Mouse (Mus musculus) limb, embryonic 10.5 days (tissue): ENCODE measurements at regions not wholly inside any gene's neighbourhood (a gene's known extent, or its start where the extent isn't known, plus 50 kb on each side); places are given as distances from the start of the nearest gene placed in this dataset.

ENCODE experiments used
- DNase-seq: peaks from one replicate; pipeline ENCODE4 v3.0.0-alpha.2; 2017; ENCODE audit warnings: low spot score
- H3K27ac ChIP-seq: fragments of 300-500 bp; sonication (generic); 2 replicates; pipeline ENCODE4 v1.5.1; 2016; ENCODE audit warnings: mild to moderate bottlenecking
- H3K27me3 ChIP-seq: fragments of 300-500 bp; sonication (generic); 2 replicates; pipeline ENCODE4 v1.6.1; 2016; ENCODE audit warnings: low read depth, mild to moderate bottlenecking; ENCODE audit not compliant: poor library complexity, severe bottlenecking
- H3K36me3 ChIP-seq: fragments of 300-500 bp; sonication (generic); 2 replicates; pipeline ENCODE4 v1.6.1; 2016; ENCODE audit warnings: mild to moderate bottlenecking, moderate library complexity
- H3K4me1 ChIP-seq: fragments of 300-500 bp; sonication (generic); 2 replicates; pipeline ENCODE4 v1.6.1; 2016
- H3K4me3 ChIP-seq: fragments of 300-500 bp; sonication (generic); 2 replicates; pipeline ENCODE4 v1.5.1; 2016; ENCODE audit warnings: mild to moderate bottlenecking, moderate library complexity
- H3K9me3 ChIP-seq: fragments of 300-500 bp; sonication (generic); replicated peaks from 2 replicates; pipeline ENCODE4 v1.6.1; 2016; ENCODE audit warnings: mild to moderate bottlenecking
- WGBS: fragments of 180-500 bp; shearing (Covaris S2); methylation state at CpG from one replicate; pipeline ENCODE4 v1.1.7; 2016; 5-methylcytosine and 5-hydroxymethylcytosine counted together

DNA sequence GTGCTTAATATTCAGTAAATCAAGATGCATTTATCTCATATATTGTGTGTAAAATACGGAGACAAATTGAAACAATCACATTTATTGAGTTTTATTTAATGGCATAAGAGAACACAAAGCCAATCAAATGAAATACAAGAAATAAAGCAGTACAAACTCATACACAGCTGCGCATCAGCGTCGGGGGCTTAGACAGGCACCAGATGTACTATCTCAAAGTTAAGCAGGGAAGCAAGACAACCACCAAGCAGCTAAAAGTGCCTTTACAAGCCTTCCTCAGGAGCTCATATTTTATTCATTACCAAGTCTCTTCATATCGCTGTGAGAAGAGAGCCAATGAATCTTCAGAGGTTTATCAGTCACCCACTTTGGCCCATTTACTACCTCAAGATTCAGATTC lies 107.0 kb upstream of the Apob start:
- no peaks in the 10 kb centered on the region for H3K27me3 ChIP-seq
- no peak overlapping the region for H3K4me3 ChIP-seq
- H3K36me3 ChIP-seq, result no peaks in the 10 kb centered on the region
- no peak overlapping the region for H3K27ac ChIP-seq
- WGBS, result 87% methylated on average over 5 of the region's 5 CpGs
- H3K4me1 ChIP-seq, result no peaks in the 10 kb centered on the region
- no peaks in the 10 kb centered on the region for H3K9me3 ChIP-seq
- no peak for DNase-seq

DNA sequence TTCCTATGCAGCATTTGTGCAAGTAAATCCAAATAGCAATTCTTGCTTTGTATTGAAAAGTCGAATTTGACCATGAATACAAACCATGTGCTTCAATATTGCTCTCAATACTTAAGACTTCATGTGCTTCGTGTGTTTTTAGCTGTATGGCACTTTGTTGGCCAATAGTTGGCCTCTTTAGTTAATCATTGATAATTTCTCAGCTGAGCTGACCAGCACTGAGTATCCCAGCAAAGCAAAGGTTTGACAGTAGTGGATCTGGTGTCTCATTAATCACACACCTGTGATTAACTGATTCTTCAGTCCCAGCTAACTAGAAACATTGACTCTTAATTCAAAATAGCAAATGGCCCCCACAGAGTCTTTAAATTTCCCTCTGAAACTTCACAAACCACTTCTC lies 102.0 kb upstream of the Apob start:
- no peak overlapping the region for H3K27ac ChIP-seq
- no peak overlapping the region for H3K4me3 ChIP-seq
- WGBS, result 92% methylated on average over 2 of the region's 2 CpGs
- no peaks in the 10 kb centered on the region for H3K9me3 ChIP-seq
- DNase-seq, result no peak
- H3K4me1 ChIP-seq, result no peaks in the 10 kb centered on the region
- no peaks in the 10 kb centered on the region for H3K27me3 ChIP-seq
- H3K36me3 ChIP-seq, result no peaks in the 10 kb centered on the region

DNA sequence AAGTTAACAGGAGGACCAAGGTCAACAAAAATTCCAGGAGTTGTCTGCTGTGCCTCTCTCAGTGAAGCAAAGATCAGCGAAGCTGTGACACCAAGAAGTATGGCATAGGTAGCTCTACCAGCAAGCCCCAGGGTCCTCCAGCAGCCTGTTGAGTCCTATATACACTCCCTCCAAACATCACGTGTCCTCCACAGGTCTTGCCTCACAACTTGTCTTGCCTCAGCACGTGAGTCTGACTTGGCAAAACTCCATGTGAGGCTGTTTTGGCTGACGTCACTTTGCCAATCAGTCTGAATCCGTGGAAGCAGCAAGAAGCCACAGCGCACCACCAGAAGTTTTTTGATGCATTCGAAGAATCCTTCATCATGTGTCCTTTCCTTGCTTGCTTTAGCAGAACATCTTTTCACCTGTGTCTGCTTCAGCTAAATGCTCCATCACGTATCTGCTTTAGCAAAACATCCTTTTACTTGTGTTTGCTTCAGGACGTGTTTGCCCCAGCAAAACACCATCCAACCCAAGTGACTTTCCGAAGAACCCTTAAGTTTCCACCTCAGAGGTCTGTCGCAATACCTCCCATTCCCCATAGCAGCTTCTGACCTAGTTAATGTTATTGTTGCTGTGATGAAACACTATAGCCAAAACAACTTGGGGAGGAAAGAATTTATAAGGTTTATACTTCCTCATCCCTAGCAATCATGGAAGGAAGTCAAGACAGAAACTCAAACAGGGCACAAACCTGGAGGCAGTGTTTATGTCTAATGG lies 101.0 kb upstream of the Apob start:
- no peaks in the 10 kb centered on the region for H3K36me3 ChIP-seq
- no peaks in the 10 kb centered on the region for H3K27me3 ChIP-seq
- H3K9me3 ChIP-seq, result no peaks in the 10 kb centered on the region
- no peak overlapping the region for H3K4me3 ChIP-seq
- no peak for DNase-seq
- H3K27ac ChIP-seq, result no peak overlapping the region
- WGBS, result 90% methylated on average over 11 of the region's 11 CpGs
- no peaks in the 10 kb centered on the region for H3K4me1 ChIP-seq

DNA sequence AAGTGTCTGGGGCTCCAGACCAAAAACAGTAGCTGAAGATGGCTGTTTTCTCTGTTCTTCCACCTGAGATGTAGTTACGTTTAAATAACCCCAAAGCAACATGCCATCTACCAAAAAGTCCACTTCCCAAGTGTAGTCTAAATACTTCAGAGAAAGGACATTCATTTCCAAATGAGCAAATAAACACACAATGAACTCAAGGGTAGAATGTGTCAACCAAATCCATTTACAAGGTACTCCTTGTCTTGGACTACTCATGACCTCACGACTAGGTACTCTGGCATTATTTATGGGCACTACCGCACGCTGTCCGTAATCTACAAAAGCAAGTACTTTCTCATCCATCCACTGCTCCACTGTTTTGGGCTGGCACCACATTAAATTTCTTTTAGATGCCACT lies 98.7 kb upstream of the Apob start:
- H3K4me3 ChIP-seq, result no peak overlapping the region
- H3K9me3 ChIP-seq, result no peaks in the 10 kb centered on the region
- WGBS, result 91% methylated on average over 5 of the region's 5 CpGs
- no peaks in the 10 kb centered on the region for H3K36me3 ChIP-seq
- no peak for DNase-seq
- H3K4me1 ChIP-seq, result no peaks in the 10 kb centered on the region
- no peak overlapping the region for H3K27ac ChIP-seq
- no peaks in the 10 kb centered on the region for H3K27me3 ChIP-seq

DNA sequence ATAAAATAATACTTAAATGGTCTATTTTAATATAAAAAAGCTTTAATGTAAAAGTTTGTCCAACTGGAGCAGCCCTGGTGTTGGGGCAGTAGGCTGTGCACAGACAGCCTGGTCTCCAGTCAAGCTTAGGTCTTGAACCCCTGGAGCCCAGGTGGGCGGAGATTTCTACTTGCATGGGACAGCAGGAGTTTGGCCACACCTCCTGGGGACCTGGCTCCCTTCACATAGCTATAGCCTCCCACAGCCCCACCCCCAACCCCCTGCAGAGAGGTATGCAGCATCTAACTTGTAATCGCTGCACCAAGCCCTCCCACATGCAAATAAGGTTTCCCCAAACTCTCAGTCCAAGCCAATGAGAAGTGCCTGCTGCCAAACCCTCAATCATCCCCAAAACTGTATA lies 81.3 kb upstream of the Apob start:
- Histone ChIP-seq H3K4me3 (no peak overlapping the region), H3K4me1 (no peaks in the 10 kb centered on the region), H3K9me3 (no peaks in the 10 kb centered on the region), H3K27ac (no peak overlapping the region), H3K27me3 (no peaks in the 10 kb centered on the region), H3K36me3 (no peaks in the 10 kb centered on the region)
- WGBS, result 63% methylated on average over 2 of the region's 2 CpGs
- no peak for DNase-seq

DNA sequence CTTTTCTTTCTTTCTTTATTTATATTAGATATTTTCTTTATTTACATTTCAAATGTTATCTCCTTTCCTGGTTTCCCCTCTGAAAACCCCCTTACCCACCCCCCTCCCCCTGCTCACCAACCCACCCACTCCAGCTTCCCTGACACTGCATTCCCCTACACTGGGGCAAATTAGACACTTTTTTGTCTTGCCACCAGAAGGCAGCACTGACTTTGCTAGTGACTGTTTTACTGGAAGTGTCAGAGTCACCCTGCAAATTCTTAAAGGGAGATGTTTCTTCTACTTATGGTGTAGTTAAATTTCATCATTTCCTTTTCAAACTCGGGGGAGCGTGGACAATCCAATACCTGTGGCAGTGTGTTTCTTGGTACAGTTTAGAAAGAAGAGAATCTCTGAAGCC lies 72.1 kb upstream of the Apob start:
- H3K4me3 ChIP-seq, result no peak overlapping the region
- no peak overlapping the region for H3K27ac ChIP-seq
- no peaks in the 10 kb centered on the region for H3K36me3 ChIP-seq
- H3K4me1 ChIP-seq, result no peaks in the 10 kb centered on the region
- H3K9me3 ChIP-seq, result no peaks in the 10 kb centered on the region
- WGBS, result 92% methylated on average over 2 of the region's 2 CpGs
- DNase-seq, result no peak
- no peaks in the 10 kb centered on the region for H3K27me3 ChIP-seq

DNA sequence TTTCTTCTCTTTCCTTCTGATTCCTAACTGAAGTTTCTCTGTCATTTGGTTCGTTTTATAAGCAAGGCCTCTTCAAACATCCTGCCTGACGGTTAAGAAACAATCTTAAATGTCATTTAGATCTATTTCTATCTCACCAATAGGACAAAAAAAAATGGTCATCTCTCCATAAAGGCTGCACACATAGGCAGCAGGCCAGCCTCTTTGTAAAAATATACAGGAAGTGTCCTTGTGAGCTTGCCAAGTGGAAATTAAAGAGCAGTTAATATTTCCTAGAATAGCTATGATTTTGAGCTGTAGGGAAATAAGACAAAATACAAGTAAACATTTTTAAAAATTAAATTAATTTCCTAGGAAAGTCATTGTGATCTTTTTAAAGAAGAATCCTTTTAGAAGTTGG lies 70.6 kb upstream of the Apob start:
- Histone ChIP-seq H3K4me1 (no peaks in the 10 kb centered on the region), H3K9me3 (no peaks in the 10 kb centered on the region), H3K4me3 (no peak overlapping the region), H3K27ac (no peak overlapping the region), H3K36me3 (no peaks in the 10 kb centered on the region), H3K27me3 (no peaks in the 10 kb centered on the region)
- 83% methylated on average over 2 of the region's 2 CpGs for WGBS
- DNase-seq, result no peak

DNA sequence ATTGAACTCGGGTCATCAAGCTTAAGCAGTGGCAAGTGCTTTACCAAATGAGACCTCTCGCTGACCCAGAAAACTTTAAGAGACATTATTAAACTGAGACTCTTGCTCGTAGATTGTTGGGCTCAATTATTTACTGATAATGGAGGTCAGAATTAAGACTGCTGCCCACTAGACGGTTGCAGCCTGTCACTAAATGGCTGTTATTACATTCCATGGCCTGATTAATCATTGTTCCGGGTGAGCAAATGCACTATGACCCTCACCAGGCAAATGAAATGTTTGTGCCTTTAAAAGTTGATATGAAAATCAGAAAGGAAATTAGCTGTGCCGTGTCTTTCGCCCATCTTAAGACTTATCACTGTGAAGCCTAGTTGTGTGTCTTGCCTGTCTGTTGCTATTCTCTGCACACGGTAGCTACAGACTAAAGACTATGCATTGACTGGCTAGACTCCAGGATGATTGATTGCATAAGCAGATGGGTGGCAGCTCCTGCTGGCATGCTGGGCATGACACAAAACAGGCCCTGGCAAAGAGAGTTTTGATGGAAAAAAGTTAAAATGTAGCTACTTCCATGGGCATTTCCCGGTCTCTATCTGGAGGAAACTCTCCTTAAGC lies 67.6 kb upstream of the Apob start:
- DNase-seq, result no peak
- H3K9me3 ChIP-seq, result no peaks in the 10 kb centered on the region
- no peak overlapping the region for H3K4me3 ChIP-seq
- no peaks in the 10 kb centered on the region for H3K27me3 ChIP-seq
- H3K4me1 ChIP-seq, result no peaks in the 10 kb centered on the region
- H3K36me3 ChIP-seq, result no peaks in the 10 kb centered on the region
- 79% methylated on average over 9 of the region's 9 CpGs for WGBS
- no peak overlapping the region for H3K27ac ChIP-seq

DNA sequence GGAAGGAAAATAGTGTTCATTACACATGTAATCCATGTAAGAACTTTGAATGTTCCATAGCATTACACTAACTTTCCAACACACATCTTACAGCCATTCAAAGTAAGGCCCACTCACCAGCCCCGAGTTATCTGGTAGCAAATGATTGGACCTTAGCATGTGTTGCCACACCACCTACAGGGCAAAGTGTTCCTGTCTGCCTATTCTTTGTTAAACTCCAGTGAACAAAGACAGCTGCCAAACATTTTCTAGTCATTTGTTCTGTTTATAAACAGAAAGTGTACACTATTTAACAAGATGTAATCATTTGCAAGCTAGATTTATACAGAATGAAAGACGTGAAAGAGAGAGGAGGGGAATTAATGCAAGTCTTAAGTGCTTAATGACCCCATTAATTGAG lies 66.9 kb upstream of the Apob start:
- H3K9me3 ChIP-seq, result no peaks in the 10 kb centered on the region
- no peak for DNase-seq

DNA sequence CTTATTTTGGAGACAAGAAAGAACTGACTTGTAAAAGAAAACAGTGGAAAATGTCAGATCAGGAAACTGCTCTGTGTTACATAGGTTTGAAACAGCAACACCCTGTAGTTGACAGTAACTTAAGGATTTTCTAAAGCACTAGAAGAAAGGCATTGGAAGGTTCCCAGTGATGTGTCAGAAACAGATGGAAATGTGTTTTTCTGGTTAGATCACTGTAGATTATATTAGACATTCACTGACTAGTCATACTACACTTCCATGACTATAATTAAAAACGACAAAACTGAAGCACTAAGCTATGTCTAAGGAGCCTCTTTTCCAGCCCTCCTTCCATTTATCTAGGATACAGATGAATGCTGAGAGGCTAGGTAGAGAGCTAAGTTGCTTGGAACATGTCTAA lies 59.1 kb upstream of the Apob start:
- Histone ChIP-seq H3K9me3 (no peaks in the 10 kb centered on the region), H3K36me3 (no peaks in the 10 kb centered on the region), H3K4me3 (no peak overlapping the region), H3K27me3 (no peaks in the 10 kb centered on the region), H3K4me1 (no peaks in the 10 kb centered on the region), H3K27ac (no peak overlapping the region)
- WGBS, result 85% methylated on average over 1 of the region's 1 CpGs
- no peak for DNase-seq

More for the DNA sequence above, 66.9 kb upstream of the Apob start:
- no peaks in the 10 kb centered on the region for H3K4me1 ChIP-seq
- WGBS, result 80% methylated on average over 2 of the region's 2 CpGs
- no peak overlapping the region for H3K27ac ChIP-seq
- H3K4me3 ChIP-seq, result no peak overlapping the region
- no peaks in the 10 kb centered on the region for H3K27me3 ChIP-seq
- no peaks in the 10 kb centered on the region for H3K36me3 ChIP-seq

DNA sequence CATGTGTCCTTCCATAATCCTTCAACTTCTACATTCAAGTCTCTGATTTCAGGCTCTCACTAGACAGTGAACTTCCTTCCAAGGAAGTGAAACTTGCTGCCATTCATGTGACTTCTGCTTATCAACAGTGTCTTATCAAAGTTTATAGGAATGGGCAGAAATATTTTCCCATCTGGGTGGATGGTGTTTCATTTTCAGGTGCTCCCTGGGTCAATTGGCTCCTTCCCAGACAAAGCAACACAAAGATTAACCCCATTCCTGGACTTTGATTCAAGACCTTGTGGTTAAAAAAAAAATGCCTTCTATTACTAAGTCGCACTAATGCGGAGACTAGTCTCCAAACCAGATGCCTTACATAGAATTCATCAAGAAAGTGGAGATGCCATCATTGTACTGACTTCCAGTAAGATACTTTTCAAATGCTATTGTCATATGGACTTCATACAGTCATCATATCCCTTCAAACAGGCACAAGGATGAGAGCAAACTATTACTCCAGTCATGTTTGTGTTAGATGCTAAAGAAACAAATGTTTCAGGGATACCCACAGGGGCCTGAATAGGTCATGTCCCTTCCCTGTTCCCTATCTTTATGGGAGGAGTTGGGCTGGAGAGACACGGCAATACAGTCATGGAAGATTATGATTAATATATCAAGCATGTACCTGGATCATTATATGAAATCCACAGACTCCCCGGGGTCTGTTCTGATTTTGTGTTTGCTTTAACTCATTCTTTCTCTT lies 58.3 kb upstream of the Apob start:
- Histone ChIP-seq H3K4me1 (no peaks in the 10 kb centered on the region), H3K9me3 (no peaks in the 10 kb centered on the region), H3K27me3 (no peaks in the 10 kb centered on the region), H3K36me3 (no peaks in the 10 kb centered on the region), H3K27ac (no peak overlapping the region), H3K4me3 (no peak overlapping the region)
- DNase-seq, result no peak
- 90% methylated on average over 4 of the region's 4 CpGs for WGBS

DNA sequence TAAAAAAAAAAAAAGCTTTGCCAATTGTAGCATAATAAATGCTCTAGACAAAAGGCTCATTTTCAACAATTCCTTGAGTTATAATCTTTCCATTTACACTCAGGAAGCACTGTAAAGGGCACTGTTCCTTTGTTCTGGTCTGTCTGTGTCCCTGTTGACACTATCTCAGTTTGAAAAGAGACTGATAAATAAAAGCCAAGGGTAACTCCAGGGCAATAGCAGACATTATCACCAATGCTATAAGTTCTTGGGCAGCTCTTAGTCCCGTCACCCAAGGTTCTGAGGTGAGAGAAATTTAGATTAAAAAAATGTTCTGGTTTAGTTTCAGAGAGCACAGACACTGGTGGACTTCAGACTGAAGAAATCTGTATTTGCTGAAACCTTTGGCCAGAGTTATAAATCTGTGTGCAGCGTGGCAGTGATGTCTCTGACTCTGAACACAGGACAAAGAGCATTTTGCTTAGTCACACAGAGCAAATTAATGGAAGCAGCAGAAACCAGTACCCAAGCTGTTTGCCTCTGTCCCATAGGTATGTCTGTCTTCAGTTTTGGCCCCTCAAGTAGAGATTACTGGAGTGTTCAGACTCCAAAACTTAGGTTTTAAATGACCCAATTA lies 57.6 kb upstream of the Apob start:
- H3K9me3 ChIP-seq, result no peaks in the 10 kb centered on the region
- H3K36me3 ChIP-seq, result no peaks in the 10 kb centered on the region
- no peak overlapping the region for H3K27ac ChIP-seq
- H3K4me1 ChIP-seq, result no peaks in the 10 kb centered on the region
- H3K27me3 ChIP-seq, result no peaks in the 10 kb centered on the region
- no peak for DNase-seq
- H3K4me3 ChIP-seq, result no peak overlapping the region
- 88% methylated on average over 2 of the region's 2 CpGs for WGBS

DNA sequence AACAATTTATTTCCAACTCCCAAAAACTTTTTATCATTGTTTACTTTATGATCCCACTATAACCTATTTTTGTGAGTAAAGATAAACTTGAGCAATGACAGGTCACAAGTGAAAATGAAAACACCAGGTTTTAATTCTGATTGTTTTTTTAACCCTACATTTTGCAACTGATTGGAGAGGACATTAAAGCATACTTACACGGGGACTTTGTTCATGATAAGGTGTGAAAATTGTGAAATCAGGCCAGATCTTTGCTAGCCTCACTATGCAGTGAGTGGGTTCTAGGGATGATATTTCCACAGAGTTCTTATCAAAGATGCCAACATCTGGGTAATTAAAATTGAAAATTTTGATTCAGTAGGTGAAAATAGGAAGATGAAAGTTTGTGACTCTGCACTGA lies 56.6 kb upstream of the Apob start:
- Histone ChIP-seq H3K27me3 (no peaks in the 10 kb centered on the region), H3K4me1 (no peaks in the 10 kb centered on the region), H3K9me3 (no peaks in the 10 kb centered on the region), H3K4me3 (no peak overlapping the region), H3K36me3 (no peaks in the 10 kb centered on the region), H3K27ac (no peak overlapping the region)
- DNase-seq, result no peak
- 87% methylated on average over 1 of the region's 1 CpGs for WGBS
